Mouse (Mus musculus) embryo, embryonic 10.5 days (tissue): ENCODE results near the gene Lamc2.
"Not testable (repeated sequence)": the region's sequence is repeated elsewhere in the genome, so short reads cannot be mapped to it uniquely, and the experiment has no call there.

Experiments used
- DNase-seq: peaks from one replicate; pipeline ENCODE4 v3.0.0-alpha.2; 2015; ENCODE audit warnings: low spot score

Lamc2 gene

DNA sequence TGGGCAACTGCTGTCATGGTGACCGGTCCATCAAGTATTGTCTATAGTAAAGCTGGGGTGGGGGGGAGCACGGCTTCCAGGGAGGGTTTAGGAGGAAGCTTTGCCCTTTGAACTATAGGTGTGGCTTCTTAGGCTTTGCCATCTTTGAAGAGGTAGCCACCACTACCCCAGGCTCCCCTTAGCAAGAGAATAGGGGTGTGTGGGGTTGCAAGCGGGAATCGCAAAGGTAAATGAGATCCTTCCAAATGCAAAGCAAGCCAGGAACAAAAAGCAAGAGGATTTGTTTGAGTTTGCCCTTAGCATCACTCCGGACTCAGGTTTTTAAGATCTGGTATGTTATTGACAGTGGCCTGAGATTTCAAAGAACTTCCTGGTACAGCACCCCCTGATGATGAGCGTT is 90.9 kb downstream of the Lamc2 start:
- DNase-seq: no peak

DNA sequence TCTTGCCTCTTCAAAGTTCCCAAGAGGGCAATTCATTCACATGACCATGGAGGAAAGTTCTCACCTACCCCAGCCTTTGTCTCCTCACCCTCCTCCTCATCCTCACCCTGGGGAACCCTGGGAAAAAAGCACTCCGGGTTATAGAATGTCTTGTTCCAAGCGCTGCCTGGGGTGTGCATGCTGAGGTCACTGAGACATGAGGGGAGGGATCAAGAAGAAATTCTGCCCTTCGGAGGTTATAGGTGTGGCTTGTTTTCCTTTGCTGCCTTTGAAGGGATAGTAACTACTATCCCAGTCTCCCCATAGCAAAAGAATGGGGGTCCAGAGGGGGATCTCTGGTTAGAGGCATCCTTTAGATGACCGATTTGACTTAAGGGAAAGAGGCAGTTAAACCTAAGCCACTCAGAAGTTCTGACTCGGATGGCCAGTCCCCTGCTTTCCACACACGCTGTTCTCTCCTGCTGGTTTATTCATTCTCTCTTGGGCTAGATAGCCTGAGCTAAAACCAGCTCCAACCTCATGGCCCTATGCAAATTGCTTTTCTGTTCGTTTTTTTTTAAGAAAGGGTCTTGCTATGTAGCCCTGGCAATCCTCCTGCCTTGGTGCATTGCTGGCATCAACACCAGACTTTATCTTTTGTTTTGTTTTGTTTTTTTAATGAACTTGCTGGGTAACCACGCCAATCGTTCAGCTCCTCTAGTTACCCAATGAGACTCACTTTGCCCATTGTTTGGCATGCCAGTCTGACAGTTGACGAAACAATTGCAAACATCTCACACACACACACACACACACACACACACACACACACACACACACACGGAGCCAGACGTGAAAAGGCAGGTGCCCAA is 91.8 kb downstream of the Lamc2 start:
- DNase-seq: no peak

DNA sequence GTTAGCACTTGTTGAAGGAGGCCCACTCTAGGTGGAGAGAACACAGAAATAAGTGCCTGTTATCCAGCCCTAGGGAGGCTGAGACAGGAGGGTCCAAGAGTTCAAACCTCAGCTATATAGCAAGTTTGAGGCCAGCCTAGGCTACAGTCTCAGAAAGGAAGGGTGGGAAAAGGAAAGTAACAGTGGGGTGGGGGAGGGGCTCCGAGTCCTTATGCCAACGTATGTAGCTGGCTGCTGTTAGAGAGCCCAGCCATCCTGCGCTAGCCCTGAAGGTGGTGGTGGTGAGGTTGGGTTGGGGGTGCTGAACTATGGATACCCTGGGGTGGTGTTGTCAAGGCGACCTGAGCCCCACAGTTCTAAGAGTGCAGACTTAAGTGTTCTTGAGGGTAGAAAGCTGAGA is 92.7 kb downstream of the Lamc2 start:
- no peak for DNase-seq

DNA sequence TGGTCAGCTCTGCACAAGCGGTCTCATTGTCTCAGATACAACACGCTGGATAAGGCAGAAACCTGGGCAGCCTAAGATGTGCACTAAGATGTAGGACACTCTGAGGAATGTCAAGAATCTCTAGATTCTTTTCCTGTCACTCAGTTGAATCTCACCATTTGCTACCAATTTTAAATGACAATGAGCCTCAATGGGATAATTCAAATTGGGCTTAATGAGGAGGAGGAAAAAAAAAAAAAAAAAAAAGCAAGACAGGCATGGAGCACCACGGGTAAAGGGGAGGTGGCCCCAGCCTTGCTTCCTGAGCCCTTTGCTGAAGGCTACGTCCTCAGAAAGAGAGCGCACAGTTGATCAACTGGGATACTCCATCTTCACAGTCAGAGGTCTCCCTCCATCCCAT is 93.1 kb downstream of the Lamc2 start:
- no peak for DNase-seq

DNA sequence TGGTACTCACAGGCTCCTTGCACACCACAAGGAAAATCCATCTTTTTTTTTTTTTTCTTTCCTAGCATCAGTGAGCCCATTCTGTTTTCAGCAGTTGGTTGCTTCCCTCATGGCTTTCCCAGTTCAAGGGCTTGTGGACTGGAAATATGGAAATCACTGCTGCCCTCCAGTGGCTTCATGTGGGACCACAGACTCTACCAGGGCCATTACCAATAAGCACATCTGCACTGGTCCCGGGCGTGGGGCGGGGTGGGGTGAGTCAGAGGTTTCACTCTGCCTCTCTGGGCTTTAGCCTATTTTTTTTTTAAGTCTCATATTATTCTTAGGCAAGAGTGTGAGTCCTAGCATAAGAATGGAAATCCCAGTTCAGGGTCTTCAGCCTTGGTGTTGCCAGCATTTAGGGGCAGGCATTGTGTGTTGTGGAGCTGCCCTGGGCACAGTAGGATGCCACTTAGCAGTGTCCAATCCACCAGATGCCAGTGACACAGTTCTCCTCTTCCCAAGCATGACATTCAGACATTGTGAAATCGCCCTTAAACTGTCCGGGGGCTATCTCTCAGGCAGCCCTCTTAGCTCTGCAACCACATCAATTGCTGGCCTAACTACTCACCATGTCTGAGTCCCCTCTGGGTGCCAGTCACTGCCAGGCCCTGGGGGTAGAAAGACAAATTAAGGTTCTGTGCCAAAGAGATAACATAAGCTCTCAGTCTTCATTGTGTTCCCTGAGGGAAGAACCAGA is 93.8 kb downstream of the Lamc2 start:
- peak; percentile 92 for DNase-seq

DNA sequence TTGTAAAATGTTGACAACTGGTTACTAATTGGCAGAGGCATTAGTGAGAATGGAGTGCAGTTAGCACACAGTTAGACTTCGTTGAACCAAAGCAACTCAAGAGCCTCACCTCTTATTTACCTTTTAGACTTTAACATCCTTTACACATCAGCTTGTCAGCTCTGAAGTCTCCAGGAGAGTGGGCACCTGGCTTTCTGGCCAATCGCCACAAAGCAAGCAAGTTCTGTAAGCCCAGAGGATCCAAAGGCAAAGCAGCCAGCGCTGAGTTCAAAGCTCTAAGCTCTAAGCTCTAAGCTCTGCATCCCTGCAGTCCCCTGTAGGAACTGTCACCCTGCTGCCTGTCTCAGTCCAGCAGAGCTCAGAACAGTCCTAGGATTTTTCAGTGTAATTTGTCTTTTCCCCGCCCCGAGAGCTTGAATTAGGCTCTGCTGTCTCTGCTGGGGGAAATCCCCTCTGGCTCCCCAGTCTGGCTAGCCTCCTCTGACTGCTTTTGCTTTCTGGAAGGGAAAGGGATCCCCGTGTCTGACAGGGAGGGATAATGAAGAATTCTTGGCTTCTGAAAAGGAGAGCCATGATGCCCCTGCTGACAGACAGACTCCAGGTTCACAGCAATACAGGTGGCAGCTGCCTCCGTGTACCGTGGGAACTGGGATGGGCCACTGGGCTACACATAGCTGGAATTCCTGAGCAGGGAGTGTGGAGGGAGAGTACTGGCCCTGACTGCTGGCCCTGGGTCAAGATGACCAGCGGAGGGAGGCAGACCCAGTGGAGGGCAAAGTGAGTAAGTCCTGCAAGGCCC is 94.6 kb downstream of the Lamc2 start:
- peak; percentile 49 for DNase-seq

DNA sequence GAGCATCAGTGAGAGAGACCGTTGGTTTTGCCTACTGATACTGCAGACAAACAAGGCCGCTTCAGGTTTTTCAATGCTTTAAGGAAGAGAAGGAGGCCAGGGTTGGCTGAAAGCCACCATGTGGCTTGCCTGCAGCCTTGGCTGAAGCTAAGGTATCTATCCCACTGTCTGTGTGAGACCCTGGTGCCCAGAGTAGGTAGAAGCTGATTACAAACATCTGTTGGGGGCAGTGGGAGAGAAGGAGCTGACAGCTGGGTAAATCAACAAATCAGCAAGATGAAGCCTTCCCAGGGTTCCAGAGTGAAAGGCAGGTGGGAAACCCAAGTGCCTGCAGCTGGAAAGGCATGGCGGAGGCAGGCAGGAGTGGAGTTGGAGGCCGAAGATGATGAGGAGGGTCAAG is 95.4 kb downstream of the Lamc2 start:
- no peak for DNase-seq

DNA sequence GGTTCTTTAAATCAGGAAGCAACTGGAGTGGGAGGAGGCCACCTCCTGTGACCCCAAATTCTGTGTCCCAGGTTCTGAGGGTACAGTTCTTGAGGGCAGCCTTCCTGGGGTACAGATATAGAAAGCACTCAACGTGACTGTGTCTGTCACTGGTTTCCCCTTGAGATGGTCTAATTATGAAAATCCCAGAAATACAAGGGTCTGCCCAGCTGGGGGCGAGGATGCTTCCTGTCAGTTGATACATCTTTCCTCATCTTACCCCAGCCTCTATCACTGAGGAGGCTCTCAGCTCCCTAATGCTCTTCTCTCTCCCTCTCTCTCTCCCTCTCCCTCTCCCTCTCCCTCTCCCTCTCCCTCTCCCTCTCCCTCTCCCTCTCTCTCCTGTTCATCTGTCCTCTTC is 96.2 kb downstream of the Lamc2 start:
- DNase-seq: no peak

DNA sequence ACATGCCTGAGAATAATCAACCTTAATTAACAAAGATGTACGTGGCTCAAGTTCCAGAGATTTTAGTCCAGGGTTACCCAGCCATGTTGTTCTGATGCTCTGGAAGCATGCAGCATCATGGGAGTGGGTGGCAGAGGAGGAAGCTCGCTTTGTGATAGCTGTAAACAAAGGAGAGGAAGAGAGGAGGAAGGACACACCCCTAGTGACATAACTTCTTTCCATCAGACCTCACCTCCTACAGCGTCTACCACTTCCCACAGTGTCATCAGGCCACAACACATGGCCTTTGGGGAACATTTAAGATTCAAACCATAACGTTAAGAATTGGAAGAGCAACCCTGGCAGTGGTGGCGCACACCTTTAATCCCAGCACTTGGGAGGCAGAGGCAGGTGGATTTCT is 98.5 kb downstream of the Lamc2 start:
- DNase-seq: no peak

DNA sequence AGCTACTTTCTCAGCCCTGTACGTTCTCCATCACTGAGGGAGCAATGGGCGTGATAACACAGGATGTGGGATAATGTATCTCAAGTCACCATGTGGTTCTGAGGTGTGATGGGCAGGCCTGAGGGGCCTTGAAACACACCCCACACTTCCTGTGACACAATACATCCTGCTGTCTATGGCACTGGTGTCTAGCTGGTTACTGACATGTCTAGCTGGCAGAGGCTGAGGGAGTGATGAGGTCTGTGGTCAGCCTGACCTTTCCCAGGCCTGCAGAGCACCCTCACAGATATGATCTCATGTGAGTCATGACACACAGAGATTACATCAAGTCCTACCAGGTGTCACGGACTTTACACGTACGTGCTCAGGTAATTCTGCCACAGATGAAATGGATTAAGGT is 101.0 kb downstream of the Lamc2 start:
- no peak for DNase-seq

DNA sequence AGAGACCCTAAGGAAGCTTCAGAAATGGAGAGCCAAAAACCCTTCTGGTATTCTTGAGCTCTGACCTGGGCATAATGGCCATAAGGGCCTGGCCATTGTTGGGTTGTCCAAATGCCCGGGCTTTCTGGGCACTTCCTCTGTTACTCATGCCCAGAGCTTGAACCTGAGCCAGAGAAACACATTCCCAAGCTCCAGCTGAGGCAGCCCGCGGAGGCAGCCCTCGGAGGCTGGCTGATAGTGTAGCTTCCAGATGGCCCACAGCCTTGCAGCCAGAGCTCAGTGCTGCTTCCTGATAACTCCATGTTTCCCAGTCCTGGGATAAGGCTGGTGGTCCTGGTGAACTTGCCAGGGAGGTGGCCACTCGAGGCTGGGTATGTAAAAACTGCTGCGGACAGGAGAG is 102.1 kb downstream of the Lamc2 start:
- DNase-seq: no peak

DNA sequence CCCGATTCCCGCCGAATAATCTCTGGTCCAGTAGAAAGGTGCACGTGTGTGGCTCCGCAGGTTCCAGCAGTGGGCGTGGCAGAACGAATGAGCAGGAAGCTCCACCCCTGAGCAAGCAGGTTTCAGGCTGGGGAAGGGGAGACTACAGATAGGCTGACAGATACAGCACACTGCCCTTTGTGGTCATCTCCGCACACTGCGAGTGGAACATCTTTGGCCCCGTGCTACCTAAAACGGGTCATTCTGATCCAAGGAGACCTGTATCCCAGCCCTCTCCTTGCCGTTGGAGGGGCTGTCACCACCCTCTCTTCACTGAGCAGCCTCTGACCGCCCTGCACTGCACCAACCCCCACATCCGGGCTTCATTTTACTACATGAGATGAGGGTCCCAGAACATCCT is 103.0 kb downstream of the Lamc2 start:
- not testable (repeated sequence) for DNase-seq

DNA sequence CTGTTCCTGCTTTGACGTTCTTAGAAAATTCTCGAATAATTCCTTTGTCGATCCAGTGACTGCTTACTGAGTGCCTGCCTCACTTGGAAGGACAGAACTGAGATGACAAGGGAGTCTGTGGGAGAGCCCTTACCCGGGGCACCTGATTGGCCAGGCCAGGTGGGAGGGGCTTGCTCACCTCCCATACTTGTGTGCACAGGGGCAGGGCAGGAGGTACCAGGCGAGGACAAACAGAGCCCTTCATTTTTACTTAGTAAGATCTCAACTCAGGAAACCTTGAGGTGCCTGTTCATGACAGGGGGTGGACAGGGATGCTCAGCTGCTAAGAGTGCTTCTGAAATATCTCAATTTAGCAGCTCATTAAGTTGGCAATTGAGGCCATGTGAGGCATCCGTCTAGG is 110.3 kb downstream of the Lamc2 start:
- no peak for DNase-seq

DNA sequence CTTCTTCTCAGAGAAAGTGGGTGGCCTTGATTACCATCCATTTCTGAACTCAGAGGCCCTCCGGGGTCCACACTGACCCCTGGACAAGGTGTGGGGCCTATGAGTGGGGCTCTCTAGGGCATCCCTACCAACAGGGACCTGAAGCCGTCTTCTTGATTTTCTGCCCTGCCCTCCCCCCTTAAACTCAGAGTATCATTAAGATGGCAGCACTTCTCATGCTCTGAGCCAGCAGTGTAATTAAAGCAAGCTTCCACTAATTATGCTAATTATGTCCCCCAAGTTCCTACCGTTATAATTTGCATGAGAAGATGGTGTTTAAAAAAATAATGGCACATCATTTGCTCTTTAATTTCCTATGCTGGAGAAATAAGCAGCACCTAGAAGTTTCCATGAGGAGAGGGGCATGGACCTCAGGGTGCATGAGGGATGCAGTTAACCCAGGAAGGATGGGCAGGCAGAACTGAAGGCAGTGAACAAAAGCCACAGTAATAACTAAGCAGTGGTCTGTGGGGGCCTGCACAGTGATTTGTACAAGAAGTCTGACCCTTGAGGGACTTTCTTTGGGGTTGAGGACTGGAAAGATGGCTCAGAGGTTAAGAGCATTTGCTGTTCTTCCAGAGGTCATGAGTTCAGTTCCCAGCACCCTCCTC is 111.0 kb downstream of the Lamc2 start:
- no peak for DNase-seq

DNA sequence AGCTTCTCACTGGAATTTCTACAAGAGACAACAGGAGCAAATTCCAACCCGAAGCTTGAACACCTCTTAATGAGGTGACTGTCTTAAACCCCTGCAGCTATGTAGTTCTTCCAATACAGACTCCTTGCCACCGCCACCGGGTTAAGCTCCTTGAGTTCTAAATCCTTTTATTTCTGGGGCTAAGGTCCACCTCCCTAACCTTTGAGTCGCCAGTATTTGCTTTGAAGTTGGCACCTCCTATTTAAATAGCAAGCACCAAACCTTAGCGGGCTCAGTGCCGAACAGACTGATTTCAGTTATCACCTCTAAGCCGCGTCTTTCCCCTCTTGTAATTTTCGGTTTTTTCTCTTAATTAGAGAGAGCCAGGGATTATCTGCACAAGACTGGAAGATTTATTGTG is 112.8 kb downstream of the Lamc2 start:
- DNase-seq: no peak
